Mouse (Mus musculus): ENCODE results near the gene Nexn.

GRCm38 (mm10) chr3:152225906-152226305 is 40.2 kb downstream of the Nexn start:
- TF ChIP-seq ZNF384 (IDR thresholded peaks at IDR 0.05; ENCODE audit: low read depth, low read length) (no peak), MAFK (IDR thresholded peaks at IDR 0.05; ENCODE audit: insufficient read depth, low read depth, low read length) (no peak), HCFC1 (IDR thresholded peaks at IDR 0.05; ENCODE audit: borderline replicate concordance, insufficient read depth, low read length) (no peak)

Data from ES-E14 (cell line).